Mouse (Mus musculus) megakaryocyte, embryonic 14.5 days (primary cell): ENCODE measurements around the gene Lif.

Source experiments
- FLI1 ChIP-seq: IDR thresholded peaks from 2 replicates; pipeline ENCODE4 v1.6.1; 2012; ENCODE audit warnings: low read length, inconsistent platforms, mixed read lengths
- GATA1 ChIP-seq: IDR thresholded peaks from 3 replicates; pipeline ENCODE4 v1.6.1; 2012; ENCODE audit warnings: mixed read lengths, low read length, inconsistent platforms, borderline replicate concordance

DNA sequence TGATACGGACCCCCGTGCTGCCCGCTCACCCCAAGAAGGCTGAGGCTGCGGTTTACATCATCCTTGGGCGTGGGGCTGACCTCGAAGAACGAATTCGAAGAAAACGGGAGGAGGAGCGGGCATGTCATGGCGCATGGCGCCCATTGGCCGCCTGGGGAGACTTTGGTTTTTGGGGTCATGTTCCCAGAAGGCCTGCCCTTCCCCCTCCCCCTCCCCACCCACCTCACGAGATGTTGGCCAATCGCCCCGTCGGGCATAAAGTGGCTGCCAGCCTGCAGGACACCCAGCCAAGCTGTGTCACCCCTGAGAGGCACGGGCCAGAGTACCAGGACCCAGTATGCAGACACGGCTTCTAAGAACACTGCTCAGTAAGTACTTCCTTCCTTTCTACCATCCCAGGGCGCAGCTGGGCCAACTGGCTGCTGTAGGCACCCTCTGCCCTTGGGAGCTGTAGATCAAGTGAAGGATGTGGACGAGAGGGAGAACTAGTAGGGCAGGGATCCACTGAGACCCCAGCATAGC, 20.8 kb upstream of the Lif start:
- TF ChIP-seq FLI1 (no peak), GATA1 (no peak)
